Mouse (Mus musculus): ENCODE results near the gene Itga8.

The Itga8 gene

GRCm38 (mm10) chr2:12301431-12302170 is at the start of gene Itga8:
TSS of gene Itga8 (minus strand) at chr2:12301922.
- DNase-seq (ENCODE audit: low read depth) = peak; percentile 64

- DNase-seq (ENCODE audit: low read depth) = no peak
Measured at GRCm38 (mm10) chr2:12348914-12349313, 47.2 kb upstream of the Itga8 start.

- DNase-seq (ENCODE audit: low read depth) = no peak
Measured at GRCm38 (mm10) chr2:12331962-12332361, 30.2 kb upstream of the Itga8 start.

- DNase-seq (ENCODE audit: low read depth) = no peak
Measured at GRCm38 (mm10) chr2:12329620-12330019, 27.9 kb upstream of the Itga8 start.

GRCm38 (mm10) chr2:12329068-12329407 is 27.3 kb upstream of the Itga8 start:
- DNase-seq (ENCODE audit: low read depth) = no peak

GRCm38 (mm10) chr2:12328355-12329067 is 26.8 kb upstream of the Itga8 start:
- no peak for DNase-seq (ENCODE audit: low read depth)

GRCm38 (mm10) chr2:12327691-12328354 is 26.1 kb upstream of the Itga8 start:
- DNase-seq (ENCODE audit: low read depth) = no peak

- peak; percentile 43 for DNase-seq (ENCODE audit: low read depth)
Measured at GRCm38 (mm10) chr2:12327216-12327615, 25.5 kb upstream of the Itga8 start.

GRCm38 (mm10) chr2:12325868-12326267 is 24.1 kb upstream of the Itga8 start:
- no peak for DNase-seq (ENCODE audit: low read depth)

GRCm38 (mm10) chr2:12325417-12325816 is 23.7 kb upstream of the Itga8 start:
- no peak for DNase-seq (ENCODE audit: low read depth)

GRCm38 (mm10) chr2:12320914-12321313 is 19.2 kb upstream of the Itga8 start:
- no peak for DNase-seq (ENCODE audit: low read depth)

- DNase-seq (ENCODE audit: low read depth) = no peak
Measured at GRCm38 (mm10) chr2:12318715-12319114, 17.0 kb upstream of the Itga8 start.

- no peak for DNase-seq (ENCODE audit: low read depth)
Measured at GRCm38 (mm10) chr2:12318036-12318435, 16.3 kb upstream of the Itga8 start.

- no peak for DNase-seq (ENCODE audit: low read depth)
Measured at GRCm38 (mm10) chr2:12317343-12317742, 15.6 kb upstream of the Itga8 start.

GRCm38 (mm10) chr2:12316361-12316760 is 14.6 kb upstream of the Itga8 start:
- no peak for DNase-seq (ENCODE audit: low read depth)

- no peak for DNase-seq (ENCODE audit: low read depth)
Measured at GRCm38 (mm10) chr2:12314028-12314427, 12.3 kb upstream of the Itga8 start.

- DNase-seq (ENCODE audit: low read depth) = no peak
Measured at GRCm38 (mm10) chr2:12308466-12308865, 6.7 kb upstream of the Itga8 start.

- no peak for DNase-seq (ENCODE audit: low read depth)
Measured at GRCm38 (mm10) chr2:12307311-12307710, 5.6 kb upstream of the Itga8 start.

GRCm38 (mm10) chr2:12305064-12305650 is 3.4 kb upstream of the Itga8 start:
- no peak for DNase-seq (ENCODE audit: low read depth)

- DNase-seq (ENCODE audit: low read depth) = no peak
Measured at GRCm38 (mm10) chr2:12300449-12301228, 1.1 kb downstream of the Itga8 start.

GRCm38 (mm10) chr2:12297287-12297686 is 4.4 kb downstream of the Itga8 start:
- no peak for DNase-seq (ENCODE audit: low read depth)

GRCm38 (mm10) chr2:12295150-12295549 is 6.6 kb downstream of the Itga8 start:
- no peak for DNase-seq (ENCODE audit: low read depth)
